Mouse (Mus musculus) adrenal gland, postnatal 4 days (tissue): ENCODE measurements around the gene Gpkow. TPM values are rescaled to one million over a fixed set of nuclear protein-coding genes. Genes with fewer than 3 reads are reported as not detected.

ENCODE experiments used
- DNase-seq, 2 experiments: peaks; one replicate each; pipeline ENCODE4 v3.0.0; 2021 to 2022; ENCODE audit warnings: low spot score in 2 of 2, mixed read lengths in 2 of 2
- long read RNA-seq, 2 experiments: library from polyadenylated mRNA; stranded (forward); transcript quantifications; one replicate each; pipeline ENCODE4 v2.0.0; 2021
- total RNA-seq, 2 experiments: library from RNA; stranded (reverse); gene quantifications; 2 replicates each; pipeline ENCODE4 v1.2.3; 2021

Gpkow gene
- 10 to 100 TPM; 47.7 to 48.2 TPM for total RNA-seq
- long read RNA-seq, experiment 1, transcript Gpkow-201 (11 exons, 3,579 nt), result major isoform, 23 of 30 reads
- long read RNA-seq, experiment 1, partial matches to known transcripts, result 2 of 30 reads
- long read RNA-seq, experiment 1, other reads (novel, unspliced or antisense), result 5 of 30 reads
- long read RNA-seq, experiment 2, transcript Gpkow-201 (11 exons, 3,579 nt), result major isoform, 19 of 34 reads
- long read RNA-seq, experiment 2, partial matches to known transcripts, result 8 of 34 reads
- long read RNA-seq, experiment 2, other reads (novel, unspliced or antisense), result 6 of 34 reads

- DNase-seq, result peak in 1 of 2 experiments; percentile 50
Observed at GRCm38 (mm10) chrX:7696954-7697381, at the start of gene Gpkow. Gene Gpkow, plus strand, starts transcription at chrX:7697131.

GRCm38 (mm10) chrX:7648671-7649304 lies 48.1 kb upstream of the Gpkow start:
- peak in 1 of 2 experiments; percentile 57 for DNase-seq

DNA sequence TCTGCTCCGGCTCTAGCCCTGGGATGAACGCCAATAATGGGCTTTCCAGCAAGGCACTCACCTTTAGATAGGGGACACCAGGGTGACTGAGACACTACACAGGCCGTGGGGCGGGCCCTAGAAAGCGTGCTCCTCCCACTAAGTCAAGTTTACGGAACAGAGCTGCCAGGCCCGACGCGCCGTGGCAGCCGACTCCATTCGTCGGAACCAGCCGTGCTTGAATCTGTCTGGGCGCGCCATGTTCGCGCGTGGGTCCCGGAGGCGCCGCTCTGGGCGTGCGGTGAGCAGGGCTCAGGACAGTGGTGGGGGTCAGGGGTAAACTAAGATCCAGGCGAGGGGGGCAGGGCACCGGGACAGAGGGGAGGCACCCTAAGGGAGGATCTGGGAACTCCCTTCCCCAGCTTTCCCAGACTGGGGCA lies 39.7 kb upstream of the Gpkow start, which contains the start of gene Prickle3:
Gene Prickle3 (plus strand): TSS at position 40 of the 419 bp plus-strand sequence.
- peak in 1 of 2 experiments; percentile 20 for DNase-seq

DNA sequence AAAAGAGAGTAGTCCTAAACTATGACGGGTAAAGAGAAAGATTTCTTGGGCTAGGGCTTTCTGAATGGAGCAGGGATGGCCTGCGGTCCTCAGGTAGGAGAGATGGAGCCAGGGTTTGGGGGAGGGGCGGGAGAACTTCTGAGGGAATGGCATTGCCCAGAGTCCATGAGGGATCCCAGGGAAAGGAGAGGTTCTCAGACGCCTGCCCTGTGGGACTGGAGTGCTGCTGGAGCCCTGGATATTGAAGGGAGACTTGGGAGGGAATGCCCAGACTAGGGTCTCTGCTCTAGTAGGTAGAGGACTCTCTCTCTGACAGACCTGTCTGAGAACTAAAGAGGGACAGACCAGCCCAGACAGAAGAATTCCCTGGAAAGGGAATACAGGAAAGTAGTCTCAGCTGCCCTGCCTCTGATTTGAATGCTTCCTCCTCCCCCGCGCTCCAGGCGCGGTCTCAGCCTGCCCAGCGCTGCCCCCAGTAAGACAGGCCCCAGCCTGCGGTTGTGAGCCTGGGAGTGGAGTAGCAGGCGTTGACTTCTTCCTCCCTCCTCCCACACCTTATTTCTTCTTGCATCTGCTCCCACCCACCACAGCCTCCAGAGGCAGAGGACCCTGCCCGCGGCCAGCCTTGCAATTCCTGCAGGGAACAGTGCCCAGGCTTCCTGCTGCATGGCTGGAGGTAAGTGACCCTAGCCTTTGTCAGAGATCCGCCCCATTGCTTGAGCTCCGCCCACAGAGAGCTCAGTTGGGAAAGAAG lies 38.7 kb upstream of the Gpkow start:
- DNase-seq, result no peak

DNA sequence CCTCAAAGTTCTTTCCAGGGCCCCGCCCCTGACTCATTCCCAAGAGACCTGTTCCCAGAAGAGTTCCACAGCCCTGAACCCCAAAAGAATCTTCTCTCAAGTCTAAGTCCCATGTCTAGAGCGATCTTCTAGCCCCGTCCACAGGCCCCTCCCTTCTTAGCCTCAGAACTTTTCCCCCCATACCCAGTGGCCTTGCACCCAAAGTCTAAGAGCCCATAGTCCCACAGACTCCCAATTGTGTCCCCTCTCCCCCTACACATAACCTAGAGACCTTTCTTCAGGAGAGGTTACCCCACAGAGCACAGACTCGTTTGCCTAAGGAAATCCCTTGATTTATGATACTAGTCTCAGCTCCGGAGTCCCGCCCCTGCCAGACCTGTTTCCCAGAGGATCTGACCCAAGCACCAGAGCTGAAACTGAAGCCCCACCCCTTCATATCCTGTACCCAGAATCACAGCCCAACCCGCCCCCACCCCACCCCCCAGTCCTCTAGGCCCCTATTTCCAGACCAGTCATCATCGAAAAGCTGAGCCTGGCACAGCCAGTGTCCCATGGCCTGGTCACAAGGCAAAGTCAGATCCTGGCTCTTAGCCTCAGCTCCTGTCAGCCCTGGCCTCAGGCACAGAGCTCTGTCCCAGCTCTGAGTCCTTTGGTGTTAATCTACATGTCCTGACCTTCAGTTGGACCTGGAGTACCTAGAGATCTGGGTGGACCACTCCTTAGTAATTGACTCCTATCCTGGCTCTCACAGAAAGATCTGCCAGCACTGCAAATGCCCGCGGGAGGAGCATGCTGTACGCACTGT lies 37.9 kb upstream of the Gpkow start:
- DNase-seq, result no peak

DNA sequence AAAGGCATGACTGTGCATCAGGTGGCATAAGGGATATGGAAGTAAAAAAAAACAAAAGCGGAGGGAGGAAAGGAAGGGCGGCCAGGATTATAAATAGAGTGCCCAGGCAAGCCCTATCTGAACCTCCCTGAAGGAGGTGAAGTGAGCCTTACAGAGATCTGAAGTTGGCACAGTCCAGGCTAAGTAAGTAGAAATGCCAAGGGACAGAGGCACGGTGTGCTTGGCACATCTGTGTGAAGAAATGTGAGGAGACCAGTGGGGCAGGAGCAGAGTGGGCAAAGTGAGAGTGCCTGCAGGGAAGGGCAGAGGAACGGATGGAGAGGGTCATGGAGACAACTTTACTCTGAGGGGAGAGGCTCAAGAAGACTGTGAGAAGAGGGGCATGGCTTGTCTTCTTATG lies 35.8 kb upstream of the Gpkow start:
- no peak for DNase-seq

DNA sequence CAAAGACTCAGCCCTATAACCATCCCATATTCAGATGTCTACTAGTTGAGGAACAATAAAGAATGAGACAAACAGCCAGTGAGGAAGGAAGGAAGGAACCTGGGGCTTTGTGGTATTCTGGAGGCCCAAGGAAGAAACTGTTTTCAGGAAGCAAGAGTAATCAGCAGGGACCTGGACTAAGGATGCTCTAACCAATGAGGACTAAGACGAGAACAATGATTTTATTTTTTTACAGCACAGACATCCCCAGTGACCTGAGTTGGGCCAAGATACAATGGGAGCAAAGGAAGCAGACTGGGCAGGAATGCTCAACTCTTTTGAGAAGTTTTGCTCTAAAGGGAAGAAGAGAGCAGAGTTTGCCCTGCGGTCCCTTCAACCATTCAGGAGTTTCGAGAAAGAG lies 34.0 kb upstream of the Gpkow start:
- DNase-seq, result no peak

- DNase-seq, result no peak
Observed at GRCm38 (mm10) chrX:7664791-7665190, 32.1 kb upstream of the Gpkow start.

DNA sequence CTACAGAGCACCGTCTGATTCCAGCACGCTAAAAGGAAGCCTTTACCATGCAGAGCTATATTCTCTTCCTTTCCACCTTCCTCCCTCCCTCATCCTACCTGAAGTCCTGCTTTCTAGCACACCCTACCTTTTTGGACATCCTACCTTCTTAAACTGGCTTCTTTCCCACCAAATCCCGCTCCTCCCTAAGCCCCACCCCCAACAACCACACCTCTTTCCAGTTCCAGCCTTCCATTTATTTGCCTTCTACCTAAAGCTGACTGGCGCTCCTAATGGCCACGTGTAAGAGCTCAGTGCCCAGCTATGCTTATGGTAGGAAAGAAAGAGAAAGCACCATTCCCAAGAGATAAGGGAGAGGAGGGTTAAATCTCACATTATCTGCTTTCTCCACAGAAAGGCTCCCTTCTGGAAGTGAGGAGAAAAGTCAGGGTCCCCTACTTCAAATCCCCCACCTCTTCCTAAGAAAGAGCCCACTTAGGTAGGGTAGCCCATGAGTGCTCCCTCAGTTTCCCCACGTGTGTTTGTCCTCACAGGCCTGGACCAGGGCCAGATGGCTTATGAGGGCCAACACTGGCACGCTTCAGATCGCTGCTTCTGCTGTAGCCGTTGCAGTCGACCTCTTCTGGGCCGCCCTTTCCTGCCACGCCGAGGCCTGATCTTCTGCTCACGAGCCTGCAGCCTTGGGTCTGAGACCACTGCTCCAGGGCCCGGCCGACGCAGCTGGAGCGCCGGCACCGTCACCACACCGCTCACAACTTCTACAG lies 31.0 kb upstream of the Gpkow start:
- DNase-seq, result no peak

GRCm38 (mm10) chrX:7670390-7670881 lies 26.5 kb upstream of the Gpkow start:
- DNase-seq, result peak in 1 of 2 experiments; percentile 28

DNA sequence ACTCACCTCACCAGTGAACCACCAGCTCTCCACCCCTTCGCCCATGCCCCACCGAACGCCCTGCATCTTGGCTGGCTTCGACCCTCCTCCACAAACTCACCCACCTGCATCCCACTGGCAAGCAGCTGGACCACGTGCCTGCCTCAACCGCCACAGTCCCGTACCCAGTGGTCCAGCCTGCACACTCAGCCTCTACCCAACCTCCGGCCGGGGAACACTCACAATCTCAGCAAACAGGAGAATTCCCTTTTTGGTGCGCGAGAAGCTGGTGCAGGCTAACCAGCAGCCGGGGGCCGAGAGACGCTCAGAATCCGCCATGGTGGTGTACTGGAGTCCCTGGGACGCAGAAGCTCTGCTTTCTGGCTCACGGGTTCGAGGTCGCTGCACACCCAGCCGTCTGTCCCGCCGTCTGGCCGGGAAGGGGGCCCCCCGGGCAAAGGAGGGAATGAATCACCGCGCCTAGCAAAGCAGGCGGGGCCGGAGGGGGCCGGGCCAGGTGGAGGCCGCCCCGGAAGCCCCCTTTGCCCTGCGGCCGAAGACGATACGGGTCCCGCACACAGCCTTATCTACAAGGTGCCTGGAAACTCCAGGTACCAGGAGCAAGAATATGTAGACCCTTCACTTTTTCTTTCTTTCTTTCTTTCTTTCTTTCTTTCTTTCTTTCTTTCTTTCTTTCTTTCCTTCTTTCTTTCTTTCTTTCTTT lies 25.9 kb upstream of the Gpkow start, which contains the start of gene Plp2:
Gene Plp2 (minus strand): TSS at position 470 of the 703 bp plus-strand sequence.
- peak in 1 of 2 experiments; percentile 15 for DNase-seq

- DNase-seq, result no peak
Observed at GRCm38 (mm10) chrX:7672739-7673138, 24.2 kb upstream of the Gpkow start.

DNA sequence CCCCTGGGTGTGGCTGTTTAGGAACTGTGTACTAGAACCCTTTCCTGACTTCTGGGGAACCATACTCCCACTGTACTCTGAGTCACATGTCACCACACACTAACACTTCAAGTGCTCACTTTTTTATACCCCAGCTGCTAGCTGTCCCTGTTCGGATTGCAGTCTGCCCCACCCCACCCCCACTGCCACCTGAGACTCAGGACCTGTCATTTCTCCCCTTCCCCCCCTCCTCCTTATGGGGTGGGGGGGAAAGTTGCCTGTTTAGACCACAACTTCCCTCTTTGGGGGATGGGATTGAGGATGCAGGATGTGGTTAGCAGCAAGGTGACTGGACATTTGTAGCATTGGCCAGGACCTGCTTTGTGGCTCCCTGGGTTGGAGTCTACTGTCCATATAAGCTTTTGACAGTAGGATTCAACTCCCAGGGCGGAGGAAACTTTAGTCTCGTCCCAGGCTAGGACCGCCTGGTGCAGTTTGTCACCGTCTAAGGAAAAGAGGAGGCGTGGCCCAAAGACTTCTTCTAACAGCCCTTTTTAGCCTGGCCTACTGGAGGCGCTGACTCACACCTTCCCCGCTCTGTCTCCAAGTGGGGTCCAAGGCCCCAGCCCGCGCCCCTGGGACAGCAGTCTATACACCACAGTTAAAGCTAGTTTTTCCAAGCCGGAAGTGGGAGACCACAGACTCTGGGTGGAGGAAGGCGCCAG lies 23.2 kb upstream of the Gpkow start:
- DNase-seq, result no peak

GRCm38 (mm10) chrX:7674284-7675000 lies 22.5 kb upstream of the Gpkow start:
- DNase-seq, result no peak

DNA sequence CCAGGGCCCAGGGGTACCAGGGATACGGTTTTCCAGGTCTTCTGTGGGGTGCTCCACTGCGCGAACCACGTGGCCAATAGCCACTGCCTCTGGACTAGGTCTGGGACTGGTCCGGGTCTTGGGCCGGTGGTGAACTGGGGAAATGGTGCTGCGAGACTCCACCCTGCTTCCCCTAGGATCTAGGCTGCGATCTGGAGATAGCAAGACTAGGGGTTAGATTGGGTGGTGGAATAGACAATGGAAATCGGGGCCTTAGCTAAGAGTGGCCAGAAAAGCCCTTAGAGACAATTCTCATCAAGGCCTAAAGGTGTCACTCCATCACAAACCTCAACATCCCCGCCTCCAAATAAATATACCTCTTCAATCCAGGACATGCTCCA lies 21.9 kb upstream of the Gpkow start:
- DNase-seq, result no peak

DNA sequence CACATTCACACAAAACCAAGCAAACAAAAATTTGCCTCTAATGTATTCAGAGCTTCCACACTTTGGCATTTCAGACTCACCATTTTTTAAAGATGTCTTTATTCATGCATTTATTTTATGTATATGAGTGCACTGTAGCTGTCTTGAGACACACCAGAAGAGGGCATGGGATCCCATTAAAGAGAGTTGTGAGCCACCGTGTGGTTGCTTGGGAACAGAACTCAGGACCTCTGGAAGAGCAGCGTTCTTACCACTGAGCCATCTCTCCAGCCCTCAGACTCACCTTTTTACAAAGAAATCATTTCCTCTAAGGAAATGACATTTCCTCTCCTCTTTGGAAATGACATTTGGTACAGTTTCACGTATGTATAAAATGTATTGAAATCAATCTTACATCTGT lies 17.9 kb upstream of the Gpkow start:
- no peak for DNase-seq

DNA sequence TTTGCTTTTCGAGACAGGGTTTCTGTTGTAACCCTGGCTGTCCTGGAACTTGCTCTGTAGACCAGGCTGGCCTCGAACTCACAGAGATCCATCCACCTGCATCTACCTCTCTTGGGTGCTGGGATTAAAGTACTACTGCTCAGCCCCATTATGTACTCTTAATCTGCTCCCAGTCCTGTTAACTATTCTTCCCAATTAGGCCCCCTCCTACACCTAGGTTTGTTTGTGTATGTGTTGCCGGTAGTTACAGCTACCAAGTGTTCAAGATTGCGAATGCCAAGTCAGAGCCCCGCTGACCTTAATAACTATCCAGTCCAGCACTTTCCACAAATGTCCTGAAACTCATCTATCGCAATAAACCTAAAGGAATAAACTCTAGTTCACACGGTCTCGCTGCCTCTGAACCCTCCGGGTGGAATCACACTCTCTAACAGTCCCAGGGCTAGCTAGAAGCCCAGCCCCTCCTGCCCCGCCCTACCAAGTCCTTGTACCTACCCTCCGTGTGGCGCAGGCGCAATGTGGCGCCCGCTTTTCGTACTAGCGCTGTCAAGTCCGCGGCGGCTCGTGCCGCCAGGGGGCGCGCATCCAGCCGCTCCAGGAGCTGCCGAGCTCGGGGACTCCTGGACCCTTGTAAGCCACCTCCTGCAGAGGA lies 17.4 kb upstream of the Gpkow start:
- DNase-seq, result peak; percentile 68 to 74

- no peak for DNase-seq
Observed at GRCm38 (mm10) chrX:7680057-7680412, 16.9 kb upstream of the Gpkow start.
